ENCODE assay signal across 18 mouse cellular contexts in genomic region chr2:19930009-19930408, GRCm38 (mm10). TPM values are rescaled to one million over a fixed set of nuclear protein-coding genes. Genes with fewer than 3 reads are reported as not detected.
DNase-seq lines count a peak whose midpoint lies in the region.
"Had no signal": no experiment of that assay in that cellular context is flagged by ENCODE, and none has a peak within 500 bp of the region (broad histone marks: within the 10 kb centered on the region; RNA-seq: fewer than 3 reads in every experiment).

No protein-coding gene starts in this region.

- intact Hi-C loops in left cerebral cortex, postnatal 10 days (cut with DNase I): no loop called here

- DNase-seq in frontal cortex, postnatal 36 days (ENCODE audit: low spot score in 2 of 2): peak; percentile 19 to 46
- no peak for DNase-seq in frontal cortex, postnatal 25 days (ENCODE audit: low spot score in 2 of 2)
- peak; percentile 7 to 34 for DNase-seq in left cerebral cortex, adult 18-20 months (ENCODE audit: low spot score in 2 of 2)
- no peak for DNase-seq in left cerebral cortex, postnatal 10 days (ENCODE audit: extremely low spot score in 1 of 2, low spot score in 2 of 2)
- peak; percentile 77 for DNase-seq in brain, adult 2 months (ENCODE audit: low read depth, low spot score)
- no peak for DNase-seq in adrenal gland, postnatal 10 days
- DNase-seq: adrenal gland, postnatal 14 days; B cell, adult 2 months; cerebellum, adult 11-12 months; cerebellum, adult 8-10 months; cerebellum, postnatal 10 days; cerebellum, postnatal 36 days; embryo, embryonic 11 days; gastrocnemius, postnatal 10 days; gastrocnemius, postnatal 36 days; heart, adult 2 months; heart, postnatal 14 days; heart, postnatal 4 days had no signal

RNA-seq across cellular contexts. Expression of gene Etl4, which starts 20.4 kb away (rescaled TPM):
- 100 to 1,000 TPM; 130 to 158 TPM for total RNA-seq in left cerebral cortex, adult 18-20 months (2021)
- 10 to 100 TPM; 95.1 to 97.2 TPM for total RNA-seq in left cerebral cortex, postnatal 10 days (2021)
- total RNA-seq in adrenal gland, postnatal 10 days (2021): 10 to 100 TPM; 34.0 to 57.7 TPM

Comparison
In these comparisons a context has a peak if more than half of its experiments do, and no peak if none do; other contexts are left out.
1. DNase-seq: peak in frontal cortex, postnatal 36 days (2 of 2), left cerebral cortex, adult 18-20 months (2 of 2) and brain, adult 2 months (single experiment); none in frontal cortex, postnatal 25 days (0 of 2), left cerebral cortex, postnatal 10 days (0 of 2) and adrenal gland, postnatal 10 days (single experiment).